Comparison of ENCODE assay signal across 8 mouse cellular contexts in genomic region chr11:88595616-88596015, GRCm38 (mm10).
A peak's percentile ranks its signal among the peaks of the same experiment; 100 is the strongest.
DNase-seq lines count a peak whose midpoint lies in the region; ATAC-seq and TF ChIP-seq lines count a peak whose summit lies in the region.

No protein-coding gene starts in this region.

- H3K9ac ChIP-seq in hindbrain, embryonic 11.5 days (ENCODE audit: low read depth, low read length), result no peak overlapping the region

- H3K27ac ChIP-seq in hindbrain, embryonic 10.5 days, result 0 out of 2 replicates have a peak overlapping the region, but pooled peaks have one; percentile 75
- H3K27ac ChIP-seq in hindbrain, embryonic 11.5 days (ENCODE audit: low read depth, low read length), result no peak overlapping the region

- 45% methylated on average over 4 of the region's 4 CpGs for WGBS in hindbrain, embryonic 10.5 days
- 73% methylated on average over 4 of the region's 4 CpGs for WGBS in hindbrain, embryonic 11.5 days

- H3K36me3 ChIP-seq in hindbrain, embryonic 10.5 days, result peaks cover 64% of the 10 kb centered on the region
- no peaks in the 10 kb centered on the region for H3K36me3 ChIP-seq in hindbrain, embryonic 11.5 days (ENCODE audit: control insufficient read depth, insufficient read depth, low read length)
- no peaks in the 10 kb centered on the region for H3K36me3 ChIP-seq in myocyte (ENCODE audit: control insufficient read depth, insufficient read depth)

- no peaks in the 10 kb centered on the region for H3K9me3 ChIP-seq in hindbrain, embryonic 10.5 days
- H3K9me3 ChIP-seq in hindbrain, embryonic 11.5 days (ENCODE audit: control insufficient read depth, low read length), result no peaks in the 10 kb centered on the region

- no peak overlapping the region for H3ac ChIP-seq in myocyte (ENCODE audit: control insufficient read depth, insufficient read length)

- ATAC-seq in hindbrain, embryonic 11.5 days (ENCODE audit: low FRiP score), result no peak

- H3K27me3 ChIP-seq in hindbrain, embryonic 10.5 days (ENCODE audit: insufficient read depth, poor library complexity, severe bottlenecking), result no peaks in the 10 kb centered on the region
- no peaks in the 10 kb centered on the region for H3K27me3 ChIP-seq in hindbrain, embryonic 11.5 days (ENCODE audit: control insufficient read depth, insufficient read depth, low read length)
- no peaks in the 10 kb centered on the region for H3K27me3 ChIP-seq in myocyte (ENCODE audit: control insufficient read depth, insufficient read depth, insufficient read length)

- H3K4me1 ChIP-seq in hindbrain, embryonic 10.5 days (replicated peaks), result peaks cover 81% of the 10 kb centered on the region
- peaks cover 8% of the 10 kb centered on the region; the same call in 1 of the 2 replicates for H3K4me1 ChIP-seq in hindbrain, embryonic 11.5 days (replicated peaks; ENCODE audit: control insufficient read depth, insufficient read depth, low read length)

- TF ChIP-seq POLR2A in myocyte (IDR thresholded peaks at IDR 0.05; ENCODE audit: insufficient read length, low read depth), result no peak

- H3K4me3 ChIP-seq in hindbrain, embryonic 10.5 days, result no peak overlapping the region
- H3K4me3 ChIP-seq in hindbrain, embryonic 11.5 days (ENCODE audit: low read depth, low read length), result no peak overlapping the region
- no peak overlapping the region for H3K4me3 ChIP-seq in myocyte

- H3K79me2 ChIP-seq in myocyte (ENCODE audit: control insufficient read depth, insufficient read depth), result peaks cover 34% of the 10 kb centered on the region

- H3K4me2 ChIP-seq in hindbrain, embryonic 11.5 days (replicated peaks; ENCODE audit: low read depth, low read length), result no peak overlapping the region
- no peak overlapping the region for H3K4me2 ChIP-seq in myocyte (ENCODE audit: low read depth)

- DNase-seq in hindbrain, embryonic 10.5 days (ENCODE audit: low spot score), result no peak
- DNase-seq in hindbrain, embryonic 11.5 days (ENCODE audit: low spot score), result no peak
- DNase-seq in A20 (ENCODE audit: low read depth, low spot score), result peak; percentile 90
- peak; percentile 63 for DNase-seq in brain, adult 2 months (ENCODE audit: low read depth, low spot score)
- DNase-seq in adrenal gland, adult 18-20 months (ENCODE audit: low spot score in 2 of 2), result no peak
- no peak for DNase-seq in cerebellum, adult 9-11 months
- DNase-seq in urinary bladder, adult 2 months (ENCODE audit: low spot score), result no peak

TF ChIP-seq in myocyte, 11 proteins besides CTCF, POLR2A, EP300 and RAD21:
- TF ChIP-seq MYOG (IDR thresholded peaks at IDR 0.05; ENCODE audit: control insufficient read depth in 1 of 3, insufficient read depth in 1 of 3, insufficient read length in 2 of 3, low read depth in 2 of 3) (peak in 1 of 3 experiments; percentile 55), POLR2AphosphoS2 (IDR thresholded peaks at IDR 0.05; ENCODE audit: insufficient read length, low read depth) (no peak), MYOD1 (IDR thresholded peaks at IDR 0.05; ENCODE audit: control insufficient read depth in 1 of 3, insufficient read length in 2 of 3, low read depth in 2 of 3) (peak in 2 of 3 experiments; percentile 54 to 63)

Comparison
In these comparisons a context has a peak if more than half of its experiments do, and no peak if none do; other contexts are left out.
1. DNase-seq: peak in A20 (single experiment) and brain, adult 2 months (single experiment); none in hindbrain, embryonic 10.5 days (single experiment), hindbrain, embryonic 11.5 days (single experiment), adrenal gland, adult 18-20 months (0 of 2), cerebellum, adult 9-11 months (single experiment) and urinary bladder, adult 2 months (single experiment).